Mouse (Mus musculus) megakaryocyte, embryonic 14.5 days (primary cell): ENCODE data around the gene Gm11562.

Experiments used
- FLI1 ChIP-seq: IDR thresholded peaks from 2 replicates; pipeline ENCODE4 v1.6.1; 2012; ENCODE audit warnings: low read length, inconsistent platforms, mixed read lengths
- GATA1 ChIP-seq: IDR thresholded peaks from 3 replicates; pipeline ENCODE4 v1.6.1; 2012; ENCODE audit warnings: mixed read lengths, low read length, inconsistent platforms, borderline replicate concordance

- TF ChIP-seq GATA1 (no peak), FLI1 (no peak)
Measured at GRCm38 (mm10) chr11:99659256-99659655, 39.0 kb upstream of the Gm11562 start.
